Mouse (Mus musculus): ENCODE data around the gene Cog7.

GRCm38 (mm10) chr7:121963883-121964398 lies 17.6 kb downstream of the Cog7 start:
- TF ChIP-seq CTCF (IDR thresholded peaks at IDR 0.05; ENCODE audit: borderline replicate concordance, insufficient read depth, low read length) (no peak), POLR2A (IDR thresholded peaks at IDR 0.05; ENCODE audit: low read depth, low read length) (no peak)
